Mouse (Mus musculus) ES-Bruce4 (cell line): ENCODE results near the gene Matn3.

Experiments
- CTCF ChIP-seq: IDR thresholded peaks from one replicate; pipeline ENCODE4 v1.8.1; 2011; ENCODE audit warnings: low read depth, low read length
- EP300 ChIP-seq: IDR thresholded peaks from 2 replicates; pipeline ENCODE4 v1.6.1; 2011; ENCODE audit warnings: low read depth, low read length; ENCODE audit not compliant: insufficient read depth
- POLR2A ChIP-seq: IDR thresholded peaks from one replicate; pipeline ENCODE4 v1.8.1; 2011; ENCODE audit warnings: low read length; ENCODE audit not compliant: insufficient read depth

DNA sequence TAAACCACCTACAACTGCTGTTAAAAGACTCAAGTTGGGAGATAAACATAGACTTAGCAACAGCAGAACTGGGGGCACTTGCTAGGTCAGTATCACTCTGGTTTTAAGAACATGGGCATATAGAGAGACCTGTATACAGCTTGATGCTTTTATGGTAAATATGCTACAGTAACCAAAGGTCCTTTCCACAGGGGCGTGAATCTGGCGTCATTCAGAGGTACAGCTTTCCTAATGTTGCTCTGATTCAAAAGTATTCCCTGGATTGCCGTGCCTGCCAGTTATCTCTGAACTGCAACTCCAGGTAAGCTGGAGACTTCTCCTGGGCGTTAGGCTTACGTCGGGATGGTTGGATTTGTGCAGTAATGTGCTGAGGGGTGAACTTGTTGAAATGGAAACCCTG, 60.1 kb downstream of the Matn3 start:
- TF ChIP-seq CTCF (no peak), EP300 (no peak), POLR2A (no peak)
